Mouse (Mus musculus): ENCODE measurements around the gene Gm2237. TPM values are rescaled to one million over a fixed set of nuclear protein-coding genes. Genes with fewer than 3 reads are reported as not detected.
"Not testable (repeated sequence)": the region's sequence is repeated elsewhere in the genome, so short reads cannot be mapped to it uniquely, and the experiment has no call there.

The Gm2237 gene
- 1 to 10 TPM; 4.8 to 5.4 TPM for total RNA-seq (2021)

DNA sequence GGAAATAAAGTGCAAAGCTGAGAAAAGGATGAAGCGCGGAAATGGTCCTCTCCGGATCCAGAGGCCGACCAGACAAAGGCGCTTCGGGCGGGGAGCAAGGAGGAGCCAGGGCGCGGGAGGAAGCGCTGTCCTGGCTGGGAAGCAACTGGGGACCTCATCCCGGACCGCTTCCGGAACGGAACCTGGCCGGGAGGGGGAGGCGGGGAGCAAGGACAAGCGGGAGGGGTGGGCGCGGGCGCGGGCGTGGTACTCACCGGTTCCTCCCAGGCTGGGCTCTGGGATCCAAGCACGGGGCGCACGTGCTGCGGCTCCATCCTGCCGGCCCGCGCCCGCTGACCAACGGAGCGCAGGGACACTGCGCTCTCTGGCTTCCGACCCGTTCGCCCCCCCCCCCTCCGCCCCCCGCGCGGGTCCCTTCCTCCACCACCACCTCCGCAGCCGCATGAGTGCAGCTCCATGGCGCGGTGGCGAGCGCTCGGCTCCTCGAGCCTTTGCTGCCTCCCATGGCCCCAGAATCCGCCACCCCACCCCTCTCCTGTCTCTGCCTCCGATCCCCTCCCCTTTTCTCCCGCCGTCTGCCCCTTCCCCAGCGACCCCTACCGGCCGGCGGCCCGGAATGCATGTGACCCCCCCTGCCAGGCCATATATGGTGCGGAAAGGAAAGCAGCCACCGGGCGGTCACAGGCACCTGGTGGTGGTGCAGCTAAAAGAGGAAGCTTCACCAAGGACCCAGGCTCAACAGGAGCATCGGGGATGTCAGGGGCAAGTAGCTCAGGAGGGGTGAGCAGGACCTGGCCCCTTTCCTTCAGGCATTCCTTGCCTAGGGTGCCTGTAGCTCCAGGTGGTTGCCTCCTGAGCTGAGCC is at the start of gene Gm2237:
Gene Gm2237 (minus strand): TSS at position 332 of the 864 bp plus-strand sequence.
- intact Hi-C loops (cut with DNase I): not testable (repeated sequence)
- peak; percentile 4 to 14 for DNase-seq (ENCODE audit: low spot score in 2 of 2)

DNA sequence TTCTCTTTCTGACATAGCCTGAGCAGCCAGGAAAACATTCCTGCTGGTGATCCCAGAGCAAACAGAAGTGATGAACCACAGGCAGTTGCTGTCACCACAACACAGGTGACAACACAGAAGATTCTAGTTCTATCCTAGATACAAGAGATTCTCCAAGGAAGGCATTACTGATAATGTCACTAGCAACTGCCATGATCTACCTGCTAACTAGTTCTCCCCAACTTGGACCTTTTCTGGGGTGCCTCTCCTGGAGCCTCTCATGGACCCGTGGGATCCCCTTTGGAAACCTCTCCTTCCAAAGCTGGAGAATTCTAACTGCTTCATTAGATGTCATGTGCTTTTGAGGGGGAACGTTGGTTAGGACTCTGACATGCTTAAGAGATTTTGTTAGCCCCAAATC is 17.5 kb upstream of the Gm2237 start, which contains the start of gene Gm5458:
Gene Gm5458 (minus strand): TSS at position 101 of the 400 bp plus-strand sequence.
- intact Hi-C loops (cut with DNase I); DNase-seq (ENCODE audit: low spot score in 2 of 2): not testable (repeated sequence)

DNA sequence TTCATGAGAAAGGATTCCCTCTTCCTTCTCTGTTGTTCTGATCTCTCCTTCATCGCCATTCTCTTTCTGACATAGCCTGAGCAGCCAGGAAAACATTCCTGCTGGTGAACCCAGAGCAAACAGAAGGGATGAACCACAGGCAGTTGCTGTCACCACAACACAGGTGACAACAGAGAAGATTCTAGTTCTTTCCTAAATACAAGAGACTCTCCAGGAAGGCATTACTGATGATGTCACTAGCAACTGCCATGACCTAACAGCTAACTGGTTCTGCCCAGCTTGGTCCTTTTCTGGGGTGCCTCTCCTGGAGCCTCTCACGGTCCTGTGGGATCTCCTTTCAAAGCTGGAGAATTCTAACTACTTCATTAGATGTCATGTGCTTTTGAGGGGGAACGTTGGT is 35.1 kb downstream of the Gm2237 start, which contains the start of gene Gm2244:
Gene Gm2244 (minus strand): TSS at position 101 of the 400 bp plus-strand sequence.
- DNase-seq (ENCODE audit: low spot score in 2 of 2); intact Hi-C loops (cut with DNase I): not testable (repeated sequence)

Other genes with a start within 250 kb of the Gm2237 start
- not detected for gene Gm21738, start 166.2 kb downstream of the Gm2237 start, total RNA-seq (2021)
- not detected for gene Gm2244, start 35.2 kb downstream of the Gm2237 start, total RNA-seq (2021)
- gene Gm5458, start 17.4 kb upstream of the Gm2237 start, total RNA-seq (2021): not detected
- gene Nid2, start 166.1 kb upstream of the Gm2237 start, total RNA-seq (2021): 1 to 10 TPM; 3.0 to 4.7 TPM
- 10 to 100 TPM; 41.4 to 44.9 TPM for gene Rtraf, start 238.7 kb upstream of the Gm2237 start, total RNA-seq (2021)